In the genomic region with DNA sequence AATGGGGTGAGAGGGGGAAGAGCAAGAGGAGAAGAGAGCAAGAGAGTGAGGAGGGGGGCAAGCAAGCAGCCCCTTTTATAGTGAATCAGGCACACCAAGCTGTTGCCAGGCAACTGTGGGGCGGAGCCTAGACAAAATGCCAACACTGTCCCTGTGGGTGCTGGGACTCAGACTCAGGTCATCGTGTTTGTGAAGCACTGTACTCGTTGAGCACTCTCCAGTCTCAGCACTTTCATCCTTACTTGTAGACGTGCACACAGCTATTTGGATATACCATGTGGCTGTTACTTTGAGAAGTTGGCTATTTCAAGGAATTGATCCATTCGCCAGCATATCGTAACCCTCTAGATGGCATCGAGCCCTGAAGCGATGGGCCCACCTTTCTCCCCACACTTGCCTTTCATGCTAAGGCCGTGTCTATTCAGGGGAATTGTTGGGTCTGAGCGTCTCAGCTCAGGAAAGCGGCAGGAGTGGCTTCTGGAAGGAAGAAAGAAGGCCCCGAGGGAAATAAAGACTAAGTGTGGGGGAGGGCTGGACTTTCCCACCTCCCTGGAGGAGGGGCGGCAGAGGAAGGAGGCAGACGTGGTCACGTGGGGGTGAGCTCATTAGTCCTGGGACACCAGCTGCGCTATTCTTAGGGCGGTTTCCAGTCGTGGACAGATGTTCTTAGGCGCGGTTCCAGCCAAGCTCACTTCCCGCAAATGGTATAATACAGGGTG, we compare ENCODE assay signal across 8 mouse cellular contexts. TPM values are rescaled to one million over a fixed set of nuclear protein-coding genes. Genes with fewer than 3 reads are reported as not detected.
DNase-seq lines count a peak whose midpoint lies in the region; ATAC-seq and TF ChIP-seq lines count a peak whose summit lies in the region.

No protein-coding gene starts in this region.

- 2% methylated on average over 21 of the region's 21 CpGs for WGBS in heart, postnatal 0 days

- peak overlapping the region; percentile 55 for H3ac ChIP-seq in C2C12 (ENCODE audit: control insufficient read depth, insufficient read length, low read depth)

- TF ChIP-seq CTCF in C2C12 (IDR thresholded peaks at IDR 0.05; ENCODE audit: control insufficient read depth, insufficient read depth, insufficient read length) = no peak
- no peak for TF ChIP-seq CTCF in heart, postnatal 0 days (IDR thresholded peaks at IDR 0.05; ENCODE audit: low read depth)

- peaks cover 68% of the 10 kb centered on the region for H3K4me1 ChIP-seq in heart, postnatal 0 days (ENCODE audit: control insufficient read depth, insufficient read depth)

- no peaks in the 10 kb centered on the region for H3K36me3 ChIP-seq in C2C12 (ENCODE audit: control insufficient read depth, insufficient read depth)
- H3K36me3 ChIP-seq in heart, postnatal 0 days (replicated peaks; ENCODE audit: control insufficient read depth, insufficient read depth, low read length) = 0 out of 2 replicates have a peak, but pooled peaks cover 4% of the 10 kb centered on the region

- H3K79me2 ChIP-seq in C2C12 (ENCODE audit: control insufficient read depth, insufficient read depth) = peaks cover 97% of the 10 kb centered on the region

- peak overlapping the region; percentile 70 for H3K4me2 ChIP-seq in heart, postnatal 0 days (ENCODE audit: low read depth, low read length)

- peaks cover 47% of the 10 kb centered on the region for H3K79me3 ChIP-seq in C2C12 (ENCODE audit: low read depth)

- H3K9ac ChIP-seq in heart, postnatal 0 days (replicated peaks; ENCODE audit: low read depth, low read length) = peak overlapping the region; percentile 67

- H3K4me3 ChIP-seq in C2C12 (ENCODE audit: insufficient read depth, poor library complexity, severe bottlenecking) = peak overlapping the region; percentile 6
- H3K4me3 ChIP-seq in heart, postnatal 0 days (ENCODE audit: low read depth, low read length) = peak overlapping the region; percentile 39

- H3K9me3 ChIP-seq in heart, postnatal 0 days (replicated peaks; ENCODE audit: control insufficient read depth, low read length) = no peaks in the 10 kb centered on the region

- ATAC-seq in heart, postnatal 0 days (ENCODE audit: insufficient read depth, low read depth) = peak; percentile 87

- H3K27me3 ChIP-seq in C2C12 (ENCODE audit: control insufficient read depth, insufficient read depth, insufficient read length) = no peaks in the 10 kb centered on the region
- no peaks in the 10 kb centered on the region for H3K27me3 ChIP-seq in heart, postnatal 0 days (ENCODE audit: control insufficient read depth, insufficient read depth, low read length)

- peak overlapping the region; percentile 99 for H3K27ac ChIP-seq in heart, postnatal 0 days (ENCODE audit: low read depth)

- TF ChIP-seq EP300 in heart, postnatal 0 days (IDR thresholded peaks at IDR 0.05; ENCODE audit: low read depth) = peak; percentile 89; the same call in 1 of the 2 replicates

- DNase-seq in adrenal gland, adult (ENCODE audit: inconsistent age in 2 of 2, low spot score in 1 of 2) = peak; percentile 78 to 85
- DNase-seq in fat pad, adult 2 months (ENCODE audit: extremely low read depth, low read depth, low spot score) = peak; percentile 14
- DNase-seq in heart, postnatal 0 days (ENCODE audit: low spot score) = peak; percentile 98
- DNase-seq in kidney, postnatal 25 days = peak; percentile 91 to 94
- DNase-seq in lung, postnatal 10 days = peak; percentile 96
- DNase-seq in ovary, postnatal 14 days (ENCODE audit: low spot score) = peak; percentile 55
- peak; percentile 81 to 85 for DNase-seq in urinary bladder, postnatal 4 days (ENCODE audit: low spot score in 2 of 2)

TF ChIP-seq in C2C12, 6 proteins besides CTCF, POLR2A, EP300 and RAD21:
- TF ChIP-seq MAX (IDR thresholded peaks at IDR 0.05) (no peak), MYOD1 (IDR thresholded peaks at IDR 0.05; ENCODE audit: control insufficient read depth, insufficient read length, low read depth) (peak; percentile 79), USF1 (IDR thresholded peaks at IDR 0.05; ENCODE audit: low read depth) (peak; percentile 98)

RNA-seq across cellular contexts. Expression of gene Trak1, which starts 16.5 kb away (rescaled TPM):
- polyA plus RNA-seq in C2C12 (2012; fragmentation: generic; extraction: Trizol) = 26.6 TPM
- total RNA-seq in heart, postnatal 0 days (2014; rRNA removed; ENCODE audit: low replicate concordance) = 113 and 120 TPM in 2 replicates
- polyA plus RNA-seq in heart, postnatal 0 days (2015; fragmentation: Nextera tagmentation; extraction: Ambion mirVana) = 53.5 and 59.3 TPM in 2 replicates

RNA-seq across cellular contexts. Expression of gene Ulk4, which starts 36.8 kb away (rescaled TPM):
- polyA plus RNA-seq in C2C12 (2012; fragmentation: generic; extraction: Trizol) = 1.1 TPM
- total RNA-seq in heart, postnatal 0 days (2014; rRNA removed; ENCODE audit: low replicate concordance) = 1.3 and 1.5 TPM in 2 replicates
- 64.3 and 66.7 TPM in 2 replicates for polyA plus RNA-seq in heart, postnatal 0 days (2015; fragmentation: Nextera tagmentation; extraction: Ambion mirVana)

Comparison
In these comparisons a context has a peak if more than half of its experiments do, and no peak if none do; other contexts are left out.
1. Peak in every context shown above with its lines: DNase-seq, ATAC-seq, H3K4me3 ChIP-seq and H3K27ac ChIP-seq.
2. DNase-seq: peak in every context shown above with its lines; median percentile 98 in heart, postnatal 0 days; 96 in lung, postnatal 10 days; 92 in kidney, postnatal 25 days; 83 in urinary bladder, postnatal 4 days; 82 in adrenal gland, adult; 55 in ovary, postnatal 14 days; 14 in fat pad, adult 2 months.
3. RNA of gene Ulk4, which starts 36.8 kb away (polyA plus RNA-seq): 64.3 to 66.7 TPM in heart, postnatal 0 days; 1.1 TPM in C2C12 (single experiment); every median in the first group is over 10 times any median in the second.